Mouse (Mus musculus): ENCODE results near the gene Rab4a.
"Not testable (repeated sequence)": the region's sequence is repeated elsewhere in the genome, so short reads cannot be mapped to it uniquely, and the experiment has no call there.

Rab4a gene

GRCm38 (mm10) chr8:123788416-123789170, 17.2 kb upstream of the Rab4a start:
- DNase-seq (ENCODE audit: low read depth, low spot score) = no peak

- DNase-seq (ENCODE audit: low read depth, low spot score) = no peak
Measured at GRCm38 (mm10) chr8:123789461-123789860, 16.3 kb upstream of the Rab4a start.

- no peak for DNase-seq (ENCODE audit: low read depth, low spot score)
Measured at GRCm38 (mm10) chr8:123789970-123790369, 15.8 kb upstream of the Rab4a start.

- no peak for DNase-seq (ENCODE audit: low read depth, low spot score)
Measured at GRCm38 (mm10) chr8:123791101-123791844, 14.5 kb upstream of the Rab4a start.

GRCm38 (mm10) chr8:123791845-123792225, 13.9 kb upstream of the Rab4a start:
- DNase-seq (ENCODE audit: low read depth, low spot score) = no peak

GRCm38 (mm10) chr8:123793900-123794299, 11.9 kb upstream of the Rab4a start:
- no peak for DNase-seq (ENCODE audit: low read depth, low spot score)

- DNase-seq (ENCODE audit: low read depth, low spot score) = no peak
Measured at GRCm38 (mm10) chr8:123794766-123795165, 11.0 kb upstream of the Rab4a start.

- DNase-seq (ENCODE audit: low read depth, low spot score) = no peak
Measured at GRCm38 (mm10) chr8:123796758-123797157, 9.0 kb upstream of the Rab4a start.

- DNase-seq (ENCODE audit: low read depth, low spot score) = no peak
Measured at GRCm38 (mm10) chr8:123797928-123798327, 7.9 kb upstream of the Rab4a start.

GRCm38 (mm10) chr8:123799434-123799833, 6.4 kb upstream of the Rab4a start:
- no peak for DNase-seq (ENCODE audit: low read depth, low spot score)

- no peak for DNase-seq (ENCODE audit: low read depth, low spot score)
Measured at GRCm38 (mm10) chr8:123799885-123800284, 5.9 kb upstream of the Rab4a start.

- no peak for DNase-seq (ENCODE audit: low read depth, low spot score)
Measured at GRCm38 (mm10) chr8:123800867-123801266, 4.9 kb upstream of the Rab4a start.

- no peak for DNase-seq (ENCODE audit: low read depth, low spot score)
Measured at GRCm38 (mm10) chr8:123801538-123801937, 4.2 kb upstream of the Rab4a start.

- no peak for DNase-seq (ENCODE audit: low read depth, low spot score)
Measured at GRCm38 (mm10) chr8:123803639-123804038, 2.1 kb upstream of the Rab4a start.

GRCm38 (mm10) chr8:123804586-123804985, 1.2 kb upstream of the Rab4a start:
- no peak for DNase-seq (ENCODE audit: low read depth, low spot score)

GRCm38 (mm10) chr8:123805209-123805717, 522 bp upstream of the Rab4a start:
- no peak for DNase-seq (ENCODE audit: low read depth, low spot score)

- DNase-seq (ENCODE audit: low read depth, low spot score) = no peak
Measured at GRCm38 (mm10) chr8:123806374-123806935, 670 bp downstream of the Rab4a start.

GRCm38 (mm10) chr8:123807024-123807431, 1.2 kb downstream of the Rab4a start:
- no peak for DNase-seq (ENCODE audit: low read depth, low spot score)

GRCm38 (mm10) chr8:123807852-123808573, 2.2 kb downstream of the Rab4a start:
- DNase-seq (ENCODE audit: low read depth, low spot score) = no peak

- DNase-seq (ENCODE audit: low read depth, low spot score) = no peak
Measured at GRCm38 (mm10) chr8:123808671-123809070, 2.9 kb downstream of the Rab4a start.

GRCm38 (mm10) chr8:123809342-123809741, 3.6 kb downstream of the Rab4a start:
- not testable (repeated sequence) for DNase-seq (ENCODE audit: low read depth, low spot score)

- no peak for DNase-seq (ENCODE audit: low read depth, low spot score)
Measured at GRCm38 (mm10) chr8:123812227-123812626, 6.4 kb downstream of the Rab4a start.
